Mouse (Mus musculus) cerebellum, postnatal 10 days (tissue): ENCODE measurements at regions not wholly inside any gene's neighbourhood (a gene's known extent, or its start where the extent isn't known, plus 50 kb on each side); places are given as distances from the start of the nearest gene placed in this dataset.
"Not testable (repeated sequence)": the region's sequence is repeated elsewhere in the genome, so short reads cannot be mapped to it uniquely, and the experiment has no call there.

ENCODE experiments used
- DNase-seq, 2 experiments: peaks; one replicate each; pipeline ENCODE4 v3.0.0; 2021; ENCODE audit warnings: mixed read lengths in 2 of 2

- not testable (repeated sequence) for DNase-seq
These were observed 98.1 kb upstream of the Pwp1 start for GRCm38 (mm10) chr10:85731163-85731562.

GRCm38 (mm10) chr10:85731796-85732388 is 97.4 kb upstream of the Pwp1 start:
- peak; percentile 43 to 56 for DNase-seq

- DNase-seq, result no peak
These were observed 91.5 kb upstream of the Pwp1 start for GRCm38 (mm10) chr10:85737796-85738195.

- no peak for DNase-seq
These were observed 90.3 kb upstream of the Pwp1 start for GRCm38 (mm10) chr10:85739008-85739407.

GRCm38 (mm10) chr10:85739565-85739964 is 89.7 kb upstream of the Pwp1 start:
- not testable (repeated sequence) for DNase-seq

- DNase-seq, result no peak
These were observed 87.3 kb upstream of the Pwp1 start for GRCm38 (mm10) chr10:85741972-85742371.

- DNase-seq, result peak; percentile 45 to 47
These were observed 83.9 kb upstream of the Pwp1 start for GRCm38 (mm10) chr10:85745390-85745789.

- DNase-seq, result not testable (repeated sequence)
These were observed 83.5 kb upstream of the Pwp1 start for GRCm38 (mm10) chr10:85745818-85746217.

- DNase-seq, result not testable (repeated sequence)
These were observed 79.7 kb upstream of the Pwp1 start for GRCm38 (mm10) chr10:85749549-85749948.

- DNase-seq, result no peak
These were observed 54.3 kb upstream of the Pwp1 start for GRCm38 (mm10) chr10:85775035-85775434.
